Mouse (Mus musculus) G1E (cell line): ENCODE results near the gene Bhlhe41.

Experiments
- CTCF ChIP-seq: IDR thresholded peaks from 2 replicates; pipeline ENCODE4 v1.5.1; 2012; ENCODE audit warnings: low read depth, low read length, inconsistent platforms, mixed read lengths
- GATA1 ChIP-seq: IDR thresholded peaks from 2 replicates; pipeline ENCODE4 v1.6.1; 2012; ENCODE audit warnings: borderline replicate concordance, low read length, inconsistent platforms, mixed read lengths
- GATA2 ChIP-seq: IDR thresholded peaks from 2 replicates; pipeline ENCODE4 v1.6.1; 2012; ENCODE audit warnings: low read depth, low read length, inconsistent platforms, borderline replicate concordance
- POLR2AphosphoS5 ChIP-seq: IDR thresholded peaks from 2 replicates; pipeline ENCODE4 v1.6.1; 2012; ENCODE audit warnings: low read depth, low read length, inconsistent platforms; ENCODE audit not compliant: insufficient replicate concordance
- TAL1 ChIP-seq: conservative IDR thresholded peaks from 2 replicates; pipeline ENCODE4 v1.6.1; 2012; ENCODE audit warnings: low read depth, low read length, inconsistent platforms, mixed read lengths

DNA sequence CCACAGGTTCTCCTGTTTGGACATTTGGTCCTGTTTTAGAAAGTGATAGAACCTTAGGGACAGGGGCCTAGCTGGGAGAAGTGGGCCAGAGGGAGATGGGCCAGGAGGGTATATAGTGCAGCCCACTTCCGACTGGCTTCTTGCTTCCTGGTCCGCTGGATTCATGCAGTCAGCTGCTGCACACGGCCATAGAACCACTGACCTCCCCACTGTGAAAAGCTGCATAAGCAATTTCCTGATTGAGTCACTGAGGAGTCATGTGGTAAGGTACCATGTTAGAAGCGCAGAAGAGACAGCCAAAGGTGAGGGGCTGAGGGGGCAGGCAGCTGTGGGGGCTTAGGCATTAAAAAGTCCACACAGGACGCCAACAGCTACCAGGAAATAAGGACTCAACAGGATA lies 43.1 kb downstream of the Bhlhe41 start:
- TF ChIP-seq GATA1 (no peak), CTCF (no peak), TAL1 (no peak), POLR2AphosphoS5 (no peak), GATA2 (no peak)
